Mouse (Mus musculus): ENCODE measurements around the gene Cnbp.
A peak's percentile ranks its signal among the peaks of the same experiment; 100 is the strongest.

Gene Cnbp

DNA sequence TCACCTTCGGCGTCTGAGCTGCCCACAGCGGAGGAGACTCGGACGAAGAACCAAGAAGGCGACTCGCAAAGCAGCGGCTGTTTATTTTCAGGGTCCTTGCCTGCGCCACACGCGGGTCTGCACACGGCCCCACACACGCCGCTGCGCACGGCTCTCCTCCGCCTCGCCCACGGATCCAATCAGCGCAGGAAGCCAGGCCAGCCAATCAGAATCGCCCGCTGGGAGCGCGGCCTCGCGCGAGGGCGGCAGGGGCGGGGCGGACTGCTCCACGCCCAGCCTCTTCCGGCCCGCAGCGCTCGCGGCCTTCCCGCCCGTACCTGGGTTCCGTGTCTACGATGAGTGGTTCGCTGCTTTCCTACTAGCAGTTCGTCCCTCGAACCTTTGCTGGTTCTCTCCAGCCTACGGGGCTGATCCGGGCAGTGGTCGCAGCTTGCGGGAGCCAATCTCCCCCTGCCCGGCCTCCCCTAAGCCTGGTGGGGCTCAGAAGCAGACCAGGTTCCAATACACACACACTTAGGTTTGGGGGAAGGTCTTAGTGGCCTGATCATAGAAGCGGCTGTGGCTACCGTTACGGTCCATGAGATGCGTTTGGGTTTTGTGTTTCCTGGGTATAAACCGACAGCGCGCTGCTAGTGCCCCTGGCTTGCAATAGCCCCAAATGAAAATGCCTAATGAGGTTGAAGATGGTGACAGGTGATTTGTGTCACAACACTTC lies at the start of gene Cnbp:
TSS of gene Cnbp (minus strand) at position 207 of the 715 bp plus-strand sequence.
- peak; percentile 78; the same call in 1 of the 2 replicates for TF ChIP-seq GATA4 (IDR thresholded peaks at IDR 0.05; ENCODE audit: insufficient replicate concordance, low read length)

GRCm38 (mm10) chr6:87898028-87898427 lies 47.1 kb upstream of the Cnbp start:
- TF ChIP-seq GATA4 (IDR thresholded peaks at IDR 0.05; ENCODE audit: insufficient replicate concordance, low read length): no peak

DNA sequence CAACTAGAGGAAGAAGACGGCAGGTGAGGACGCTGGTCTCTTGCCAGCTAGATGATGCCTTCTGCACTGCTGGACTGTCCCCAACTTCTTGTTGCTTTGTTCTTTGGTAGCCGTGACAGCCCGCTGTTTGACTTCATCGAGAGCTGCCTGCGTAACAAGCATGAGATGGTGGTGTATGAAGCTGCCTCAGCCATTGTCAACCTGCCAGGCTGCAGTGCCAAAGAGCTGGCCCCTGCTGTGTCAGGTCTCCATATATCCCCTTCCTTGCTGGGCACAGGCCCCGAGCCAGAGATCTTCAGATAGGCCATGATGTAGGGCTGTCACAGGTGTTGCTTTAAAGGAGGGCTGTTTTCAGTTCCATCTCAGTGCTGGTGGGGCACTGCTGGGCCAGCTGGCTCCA lies 43.0 kb upstream of the Cnbp start:
- TF ChIP-seq GATA4 (IDR thresholded peaks at IDR 0.05; ENCODE audit: insufficient replicate concordance, low read length): no peak

GRCm38 (mm10) chr6:87887594-87888233 lies 36.8 kb upstream of the Cnbp start, which contains the start of gene Copg1:
Gene Copg1 (plus strand): TSS chr6:87887814.
- TF ChIP-seq GATA4 (IDR thresholded peaks at IDR 0.05; ENCODE audit: insufficient replicate concordance, low read length): peak; percentile 44; the same call in 1 of the 2 replicates

DNA sequence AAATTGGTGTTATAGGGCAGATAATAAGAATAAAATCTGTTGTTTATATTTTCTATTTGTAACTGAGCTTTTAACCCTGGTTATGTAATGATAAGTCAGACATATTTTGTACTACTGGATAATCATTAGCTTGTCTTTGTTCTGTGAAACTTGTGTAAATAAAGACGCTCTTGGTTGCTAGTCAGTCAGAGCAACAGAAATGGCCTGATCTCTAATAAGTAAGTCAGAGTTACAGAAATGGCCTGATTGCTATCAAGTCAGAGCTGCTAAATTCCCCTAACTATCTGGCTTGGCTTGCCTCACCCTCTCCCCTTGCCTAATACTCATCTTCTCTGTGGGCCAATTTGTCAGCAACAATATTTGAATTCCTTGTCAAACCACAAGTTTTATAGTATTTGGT lies 35.8 kb upstream of the Cnbp start:
- TF ChIP-seq GATA4 (IDR thresholded peaks at IDR 0.05; ENCODE audit: insufficient replicate concordance, low read length): no peak

DNA sequence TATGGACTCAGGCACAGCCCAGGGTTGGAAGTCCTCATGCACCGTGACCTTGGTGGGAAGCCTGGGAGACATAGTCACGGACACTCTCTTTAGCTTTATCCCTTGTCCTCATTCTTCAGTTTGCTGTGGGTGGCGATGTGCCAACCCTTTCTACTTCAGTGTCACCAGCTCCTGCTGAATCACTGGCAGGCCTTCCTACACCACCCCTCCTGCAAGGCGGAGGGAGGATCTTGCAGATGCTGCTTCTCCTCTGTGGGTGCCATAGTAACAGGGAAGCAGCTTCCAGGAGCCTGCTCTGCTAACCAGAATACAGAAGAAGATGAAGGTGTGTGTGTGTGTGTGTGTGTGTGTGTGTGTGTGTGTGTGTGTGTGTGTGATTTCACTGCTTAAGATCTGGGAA lies 31.9 kb upstream of the Cnbp start:
- TF ChIP-seq GATA4 (IDR thresholded peaks at IDR 0.05; ENCODE audit: insufficient replicate concordance, low read length): no peak

- no peak for TF ChIP-seq GATA4 (IDR thresholded peaks at IDR 0.05; ENCODE audit: insufficient replicate concordance, low read length)
Observed at GRCm38 (mm10) chr6:87882221-87882620, 31.3 kb upstream of the Cnbp start.

DNA sequence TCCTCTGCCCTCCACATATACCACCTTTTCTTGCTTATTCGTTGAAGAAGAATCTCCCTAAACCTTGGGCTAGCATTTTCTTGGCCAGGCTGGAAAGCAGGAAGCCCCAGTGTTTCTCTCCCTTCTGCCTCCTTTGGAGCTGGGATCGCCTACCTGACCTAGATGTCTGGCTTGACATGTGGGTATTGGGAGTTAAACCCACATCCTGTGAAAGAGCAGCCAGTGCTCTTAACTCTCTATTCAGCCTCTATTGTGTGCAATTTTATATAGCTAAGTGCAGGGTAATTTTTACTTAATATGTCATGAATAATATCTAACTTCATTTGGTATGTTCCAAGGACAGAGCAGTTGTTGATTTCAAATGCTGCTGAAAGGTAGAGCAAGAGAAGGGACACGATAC lies 28.7 kb upstream of the Cnbp start:
- no peak for TF ChIP-seq GATA4 (IDR thresholded peaks at IDR 0.05; ENCODE audit: insufficient replicate concordance, low read length)

- TF ChIP-seq GATA4 (IDR thresholded peaks at IDR 0.05; ENCODE audit: insufficient replicate concordance, low read length): no peak
Observed at GRCm38 (mm10) chr6:87879010-87879409, 28.1 kb upstream of the Cnbp start.

DNA sequence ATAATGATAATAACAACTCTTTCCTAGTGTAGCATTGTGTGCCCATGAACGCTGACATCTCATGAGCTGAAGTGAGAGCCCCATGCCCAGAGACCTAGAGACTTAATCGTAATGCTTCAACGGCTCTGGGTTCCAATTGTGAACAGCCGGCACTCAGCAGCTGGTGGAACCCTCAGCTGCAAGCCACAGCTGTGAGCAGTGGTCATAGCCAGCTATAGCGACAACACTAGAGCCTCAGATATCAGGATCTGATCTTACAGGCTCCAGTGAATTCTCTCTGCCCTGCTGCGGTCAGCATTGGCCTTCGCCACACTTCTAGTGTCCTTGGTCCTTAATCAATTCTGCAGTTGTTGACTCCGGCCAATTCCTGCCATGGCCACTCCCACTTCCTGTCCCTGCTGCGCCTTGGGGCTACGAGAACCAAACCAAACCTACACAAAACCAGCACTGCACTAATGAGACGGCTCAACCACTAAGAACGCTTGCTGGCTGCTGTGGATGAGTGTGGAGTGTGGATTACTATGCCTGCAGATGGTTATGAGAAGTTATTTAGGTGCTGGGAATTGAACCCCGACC lies 25.2 kb upstream of the Cnbp start:
- TF ChIP-seq GATA4 (IDR thresholded peaks at IDR 0.05; ENCODE audit: insufficient replicate concordance, low read length): peak; percentile 70; the same call in 1 of the 2 replicates

GRCm38 (mm10) chr6:87875562-87875961 lies 24.7 kb upstream of the Cnbp start:
- TF ChIP-seq GATA4 (IDR thresholded peaks at IDR 0.05; ENCODE audit: insufficient replicate concordance, low read length): no peak

DNA sequence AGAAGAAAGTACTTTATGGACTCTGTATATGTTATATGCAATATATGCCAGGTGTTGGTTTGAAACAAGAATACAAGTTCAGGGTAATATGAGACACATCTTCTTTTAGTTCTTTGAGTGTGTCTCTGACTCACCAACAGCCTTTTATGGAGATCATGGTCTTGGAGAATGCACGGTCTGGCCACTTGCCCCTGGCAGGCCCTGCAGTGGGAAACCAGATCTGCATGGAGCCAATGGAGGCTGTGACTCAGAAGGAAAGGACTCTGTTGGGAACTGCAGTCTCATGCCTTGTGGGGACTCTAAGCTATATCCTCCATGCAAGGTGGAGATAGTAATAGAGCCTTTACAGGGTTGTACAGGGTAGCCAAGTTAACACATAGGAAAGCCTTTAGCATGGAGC lies 24.2 kb upstream of the Cnbp start:
- TF ChIP-seq GATA4 (IDR thresholded peaks at IDR 0.05; ENCODE audit: insufficient replicate concordance, low read length): no peak

DNA sequence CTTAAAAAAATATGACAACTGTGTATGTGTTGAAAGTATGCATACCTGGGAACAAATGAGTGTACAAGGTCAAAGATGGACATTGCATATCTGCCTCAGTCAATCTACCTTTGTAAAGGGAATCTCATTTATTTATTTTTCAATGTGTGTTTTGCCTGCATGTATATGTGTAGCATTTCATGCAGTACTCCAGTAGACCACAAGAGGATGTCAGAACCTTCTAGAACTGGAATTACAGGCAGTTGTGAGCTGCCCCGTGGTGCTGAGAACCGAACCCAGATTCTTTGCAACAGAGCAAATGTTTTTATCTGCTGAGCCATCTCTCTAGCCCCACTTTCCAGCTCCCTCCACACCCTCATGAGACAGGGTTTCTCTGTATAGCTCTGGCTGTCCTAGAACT lies 23.1 kb upstream of the Cnbp start:
- no peak for TF ChIP-seq GATA4 (IDR thresholded peaks at IDR 0.05; ENCODE audit: insufficient replicate concordance, low read length)

GRCm38 (mm10) chr6:87873104-87873503 lies 22.2 kb upstream of the Cnbp start:
- TF ChIP-seq GATA4 (IDR thresholded peaks at IDR 0.05; ENCODE audit: insufficient replicate concordance, low read length): no peak

DNA sequence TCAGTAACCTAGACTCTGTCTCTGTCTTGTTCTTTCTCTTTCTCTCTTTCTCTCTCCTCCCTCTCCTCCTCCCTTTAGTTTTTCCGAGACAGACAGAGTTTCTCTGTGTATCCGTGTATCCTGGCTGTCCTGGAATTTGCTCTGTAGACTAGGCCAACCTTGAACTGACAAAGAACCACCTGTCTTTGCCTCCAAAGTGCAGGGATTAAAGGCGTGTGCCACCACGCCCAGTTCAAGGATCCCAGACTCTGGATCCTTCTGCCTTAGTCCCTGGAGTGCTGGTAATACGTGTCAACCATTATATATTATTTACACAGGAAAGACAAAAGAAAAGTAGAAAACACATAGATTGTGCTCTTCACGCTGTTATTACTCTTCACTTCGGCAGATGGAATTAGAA lies 20.3 kb upstream of the Cnbp start:
- TF ChIP-seq GATA4 (IDR thresholded peaks at IDR 0.05; ENCODE audit: insufficient replicate concordance, low read length): no peak

- TF ChIP-seq GATA4 (IDR thresholded peaks at IDR 0.05; ENCODE audit: insufficient replicate concordance, low read length): no peak
Observed at GRCm38 (mm10) chr6:87870440-87870839, 19.5 kb upstream of the Cnbp start.

All from liver, adult (tissue).